Mouse (Mus musculus): ENCODE results near the gene Ss18l2.

Ss18l2 gene

DNA sequence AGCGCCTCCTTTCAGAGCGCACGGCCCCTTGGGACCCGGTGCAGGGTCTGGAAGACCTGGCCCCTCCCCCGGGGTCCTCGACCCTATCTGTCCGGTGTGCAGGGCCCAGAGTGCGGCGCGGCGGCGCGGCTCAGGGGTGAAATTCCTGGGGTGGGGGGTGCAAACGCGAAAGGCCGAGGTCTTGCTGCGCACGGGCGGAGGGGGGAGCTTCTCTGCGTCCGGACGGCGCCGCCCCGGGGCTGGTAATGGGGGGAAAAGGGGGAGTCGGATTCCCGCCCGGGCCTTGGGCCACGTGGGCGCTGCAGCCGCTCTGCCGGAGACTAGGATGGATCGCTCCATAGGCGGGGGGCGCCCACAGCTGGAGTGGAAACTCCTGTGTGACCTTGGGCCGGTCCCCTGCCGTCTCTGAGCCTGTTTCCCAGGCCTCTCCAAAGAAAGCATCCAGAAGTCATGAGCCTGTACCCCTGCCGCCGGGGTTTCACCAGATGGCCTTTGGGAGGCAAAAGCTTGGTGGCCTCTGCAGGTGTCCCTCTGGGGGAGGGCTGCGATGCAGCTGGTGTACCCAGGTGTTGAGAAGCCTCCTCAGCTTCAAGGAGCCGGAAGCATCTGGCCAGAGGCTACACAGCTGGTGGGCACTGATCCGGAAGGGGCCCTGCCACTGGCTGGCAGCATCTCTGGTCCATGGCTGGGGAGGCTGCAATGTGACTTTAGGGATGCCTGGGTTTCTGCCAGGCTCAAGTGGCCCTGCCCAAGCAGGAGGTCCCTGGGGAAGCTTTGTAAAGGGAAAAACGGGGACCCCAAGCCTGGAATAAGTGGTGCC lies 50.4 kb downstream of the Ss18l2 start:
- DNase-seq, result peak; percentile 58

DNA sequence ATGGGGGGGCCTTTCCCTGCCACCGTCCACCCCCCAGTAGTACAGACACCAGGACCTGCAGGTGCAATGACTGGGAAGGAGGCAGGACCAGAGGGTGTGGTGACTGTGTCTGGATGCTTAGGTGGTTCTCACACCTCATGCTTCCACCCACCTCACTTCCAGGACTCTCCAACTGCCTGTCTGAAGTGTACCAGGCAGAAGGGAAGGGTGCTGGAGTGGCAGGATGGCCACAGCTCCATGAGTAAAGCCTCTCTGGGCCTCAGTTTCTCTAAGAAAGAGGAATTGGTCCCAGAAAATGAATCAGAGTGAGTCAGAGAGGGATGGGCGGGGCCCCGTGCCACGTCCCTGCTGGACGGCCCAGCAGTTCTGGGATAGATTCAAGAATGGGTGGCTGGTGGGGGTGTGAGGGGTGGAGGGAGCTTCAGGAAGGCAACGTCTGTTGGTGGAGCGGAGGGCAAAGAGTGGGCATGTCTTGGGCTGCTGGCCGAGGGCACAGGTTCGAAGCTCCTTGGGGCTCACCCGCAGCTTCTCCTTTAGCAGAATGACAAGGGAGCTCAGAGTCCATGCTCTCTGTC lies 51.0 kb downstream of the Ss18l2 start:
- DNase-seq, result no peak

DNA sequence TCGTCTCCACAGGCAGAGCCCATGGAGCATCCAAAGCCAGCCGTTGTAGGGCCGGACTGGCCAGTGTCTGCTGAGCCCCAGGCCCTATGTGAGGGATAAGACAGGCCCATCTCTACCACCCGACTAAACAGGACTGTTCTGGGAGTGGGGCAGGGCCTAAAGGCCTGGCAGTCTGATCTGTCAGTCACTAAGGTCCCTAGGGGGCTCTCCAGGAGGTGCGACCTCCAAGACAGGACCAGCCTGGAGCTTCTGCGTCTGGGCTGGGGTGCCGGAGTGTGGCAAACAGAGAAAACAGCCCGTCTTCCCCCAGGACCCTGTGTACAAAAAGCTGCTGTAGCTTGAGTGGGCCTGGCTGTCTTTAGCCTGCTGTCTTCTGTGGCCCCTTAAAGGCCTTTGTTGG lies 51.7 kb downstream of the Ss18l2 start:
- DNase-seq, result no peak

DNA sequence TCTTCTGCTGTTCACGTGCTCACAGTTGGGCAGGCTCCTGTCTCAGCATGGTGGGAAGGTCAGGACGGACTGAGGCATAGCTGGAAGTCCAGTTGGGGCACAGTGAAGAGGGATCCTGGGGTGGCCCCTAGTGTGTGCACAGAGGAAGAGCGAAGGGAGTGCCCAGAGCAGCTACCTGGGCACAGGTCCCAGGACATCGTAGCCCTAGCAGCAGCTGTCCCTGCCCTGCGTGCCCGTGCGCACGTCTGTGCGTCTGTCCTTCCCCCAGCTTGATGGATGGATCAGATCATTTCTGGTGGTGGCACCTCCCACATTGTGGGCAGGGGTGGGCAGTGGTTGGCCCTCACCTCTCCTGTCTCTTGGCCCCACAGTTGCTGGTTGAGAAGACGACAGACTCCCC lies 52.1 kb downstream of the Ss18l2 start:
- no peak for DNase-seq

DNA sequence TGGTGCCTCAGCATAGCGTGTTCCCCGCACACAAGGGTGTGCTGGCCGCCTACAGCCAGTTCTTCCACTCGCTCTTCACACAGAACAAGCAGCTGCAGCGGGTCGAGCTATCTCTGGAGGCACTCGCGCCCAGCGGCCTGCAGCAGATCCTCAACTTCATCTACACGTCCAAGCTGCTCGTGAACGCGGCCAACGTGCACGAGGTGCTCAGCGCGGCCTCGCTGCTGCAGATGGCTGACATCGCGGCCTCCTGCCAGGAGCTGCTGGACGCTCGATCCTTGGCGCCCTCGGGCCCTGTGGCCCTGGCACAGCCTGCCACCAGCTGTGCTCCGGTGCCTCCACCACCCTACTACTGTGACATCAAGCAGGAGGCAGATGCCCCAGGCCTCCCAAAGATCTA lies 52.6 kb downstream of the Ss18l2 start:
- DNase-seq, result peak; percentile 5
